Mouse (Mus musculus) liver, embryonic 14.5 days (tissue): Measurements from ENCODE around the gene Wtip. TPM values are rescaled to one million over a fixed set of nuclear protein-coding genes. Genes with fewer than 3 reads are reported as not detected.

ENCODE experiments used
- ATAC-seq: fragments of 200-750 bp; cut with Nextera tagmentation; 2 replicates; pipeline ENCODE4 v1.8.0; 2017; ENCODE audit warnings: moderate number of reproducible peaks, mild to moderate bottlenecking, moderate library complexity; ENCODE audit not compliant: insufficient read depth
- DNase-seq, 3 experiments: peaks; one replicate each; pipeline ENCODE4 v3.0.0-alpha.2; 2012 to 2013; ENCODE audit warnings: low read depth in 3 of 3, low spot score in 3 of 3
- H3K27ac ChIP-seq: fragments of 300-500 bp; sonication (generic); 2 replicates; pipeline ENCODE4 v1.5.1; 2014; ENCODE audit warnings: moderate library complexity, mild to moderate bottlenecking, control low read depth, inconsistent platforms
- H3K27me3 ChIP-seq: fragments of 300-500 bp; sonication (generic); 2 replicates; pipeline ENCODE4 v1.6.1; 2014; ENCODE audit warnings: mild to moderate bottlenecking, low read length, moderate library complexity; ENCODE audit not compliant: control insufficient read depth, insufficient read depth
- H3K36me3 ChIP-seq: fragments of 300-500 bp; sonication (generic); replicated peaks from 2 replicates; pipeline ENCODE4 v1.6.1; 2014; ENCODE audit warnings: low read depth; ENCODE audit not compliant: control insufficient read depth, insufficient read depth
- H3K4me1 ChIP-seq, 2 experiments: fragments of 200-500 bp in 1 of 2; fragments of 300-500 bp in 1 of 2; sonication (generic) in 1 of 2; replicated peaks; 2 replicates each; pipeline ENCODE4 v1.6.1; 2012 to 2014; ENCODE audit warnings: antibody characterized with exemption in 1 of 2, inconsistent platforms in 1 of 2, low read length in 1 of 2; ENCODE audit not compliant: control insufficient read depth in 2 of 2, insufficient read depth in 2 of 2
- H3K4me2 ChIP-seq: fragments of 300-500 bp; sonication (generic); 2 replicates; pipeline ENCODE4 v1.6.1; 2014; ENCODE audit warnings: low read depth, mild to moderate bottlenecking, control low read depth, moderate library complexity
- H3K4me3 ChIP-seq, 2 experiments: fragments of 200-500 bp in 1 of 2; fragments of 300-500 bp in 1 of 2; sonication (generic) in 1 of 2; 2 replicates each; pipeline ENCODE4 v1.5.1; 2012 to 2014; ENCODE audit warnings: low read depth in 2 of 2, low read length in 2 of 2, mild to moderate bottlenecking in 2 of 2, control low read depth in 1 of 2, inconsistent platforms in 1 of 2, moderate library complexity in 1 of 2; ENCODE audit not compliant: insufficient read depth in 1 of 2
- H3K9ac ChIP-seq: fragments of 300-500 bp; sonication (generic); replicated peaks from 2 replicates; pipeline ENCODE4 v1.6.1; 2014; ENCODE audit warnings: mild to moderate bottlenecking, control low read depth, moderate library complexity
- H3K9me3 ChIP-seq: fragments of 300-500 bp; sonication (generic); 2 replicates; pipeline ENCODE4 v1.6.1; 2016; ENCODE audit warnings: low read length, mixed read lengths; ENCODE audit not compliant: control insufficient read depth
- CTCF ChIP-seq: IDR thresholded peaks from 2 replicates; pipeline ENCODE4 v1.5.1; 2016; ENCODE audit warnings: antibody characterized with exemption, low read depth, control low read depth
- EP300 ChIP-seq: IDR thresholded peaks from 2 replicates; pipeline ENCODE4 v1.6.1; 2016; ENCODE audit warnings: antibody characterized with exemption, low read depth
- WGBS: fragments of 180-500 bp; shearing (Covaris S2); extraction: QIAGEN DNeasy Blood & Tissue Kit; methylation state at CpG from one replicate; pipeline ENCODE4 v1.1.7; 2014; ENCODE audit not compliant: insufficient replicate concordance; 5-methylcytosine and 5-hydroxymethylcytosine counted together
- polyA plus RNA-seq, 2 experiments: library from polyadenylated mRNA; depleted of rRNA in 1 of 2; stranded (reverse) in 1 of 2; unstranded in 1 of 2; fragments of >200 nt; fragmentation: Nextera tagmentation in 1 of 2; extraction: Ambion mirVana in 1 of 2; gene quantifications; 2 replicates each; pipeline versions ENCODE4 v1.2.1 to v1.2.3; 2012 to 2014

The Wtip gene
- polyA plus RNA-seq, 2 experiments = 0.47 to 2.8 TPM

GRCm38 (mm10) chr7:34132355-34133079, 551 bp downstream of the Wtip start:
- H3K4me3 ChIP-seq = peak overlapping the region; percentile 51 to 58
- peak overlapping the region; percentile 48 for H3K4me2 ChIP-seq
- no peaks in the 10 kb centered on the region for H3K36me3 ChIP-seq
- peaks cover 39% of the 10 kb centered on the region for H3K27me3 ChIP-seq
- H3K27ac ChIP-seq = no peak overlapping the region
- no peaks in the 10 kb centered on the region; a peak in 1 of 4 replicates for H3K4me1 ChIP-seq
- H3K9me3 ChIP-seq = no peaks in the 10 kb centered on the region
- no peak for DNase-seq
- ATAC-seq = peak; percentile 59
- H3K9ac ChIP-seq = no peak overlapping the region; the same call in 1 of the 2 replicates
- no peak for TF ChIP-seq EP300
- no peak for TF ChIP-seq CTCF
- WGBS = 1% methylated on average over 101 of the region's 116 CpGs

GRCm38 (mm10) chr7:34131959-34132354, 1.1 kb downstream of the Wtip start:
- ATAC-seq (no peak), DNase-seq (no peak)
- WGBS = 6% methylated on average over 3 of the region's 3 CpGs
- H3K27ac ChIP-seq = no peak overlapping the region
- H3K4me2 ChIP-seq = peak overlapping the region; percentile 48
- no peak overlapping the region for H3K9ac ChIP-seq
- H3K4me1 ChIP-seq = no peaks in the 10 kb centered on the region; a peak in 1 of 4 replicates
- TF ChIP-seq EP300 (no peak), CTCF (no peak)
- no peaks in the 10 kb centered on the region for H3K36me3 ChIP-seq
- peaks cover 39% of the 10 kb centered on the region for H3K27me3 ChIP-seq
- H3K4me3 ChIP-seq = peak overlapping the region; percentile 9 to 58; a peak in 3 of 4 replicates
- H3K9me3 ChIP-seq = no peaks in the 10 kb centered on the region

GRCm38 (mm10) chr7:34131118-34131517, 1.9 kb downstream of the Wtip start:
- Histone ChIP-seq H3K9me3 (no peaks in the 10 kb centered on the region), H3K9ac (no peak overlapping the region), H3K27ac (no peak overlapping the region), H3K4me1 (no peaks in the 10 kb centered on the region; a peak in 1 of 4 replicates), H3K27me3 (peaks cover 39% of the 10 kb centered on the region), H3K36me3 (no peaks in the 10 kb centered on the region), H3K4me2 (no peak overlapping the region), H3K4me3 (no peak overlapping the region)
- no peak for TF ChIP-seq EP300
- TF ChIP-seq CTCF = no peak
- ATAC-seq (no peak), DNase-seq (no peak)
- 46% methylated on average over 3 of the region's 3 CpGs for WGBS

- TF ChIP-seq EP300 (no peak), CTCF (no peak)
- Histone ChIP-seq H3K4me1 (no peaks in the 10 kb centered on the region), H3K27ac (no peak overlapping the region), H3K4me3 (no peak overlapping the region), H3K27me3 (peaks cover 5% of the 10 kb centered on the region), H3K36me3 (no peaks in the 10 kb centered on the region), H3K4me2 (no peak overlapping the region), H3K9me3 (no peaks in the 10 kb centered on the region), H3K9ac (no peak overlapping the region)
- DNase-seq (no peak), ATAC-seq (no peak)
- WGBS = 65% methylated on average over 3 of the region's 3 CpGs
These were observed 6.8 kb downstream of the Wtip start for GRCm38 (mm10) chr7:34126291-34126690.

GRCm38 (mm10) chr7:34125346-34125745, 7.7 kb downstream of the Wtip start:
- H3K36me3 ChIP-seq = no peaks in the 10 kb centered on the region
- no peaks in the 10 kb centered on the region for H3K4me1 ChIP-seq
- DNase-seq (no peak), ATAC-seq (no peak)
- WGBS = 71% methylated on average over 9 of the region's 9 CpGs
- TF ChIP-seq EP300 (no peak), CTCF (no peak)
- no peak overlapping the region for H3K9ac ChIP-seq
- H3K27me3 ChIP-seq = no peaks in the 10 kb centered on the region
- no peaks in the 10 kb centered on the region for H3K9me3 ChIP-seq
- no peak overlapping the region for H3K27ac ChIP-seq
- no peak overlapping the region for H3K4me3 ChIP-seq
- no peak overlapping the region for H3K4me2 ChIP-seq
